Mouse (Mus musculus) testis, postnatal 10 days (tissue): ENCODE results near the gene Hspa12b.
"Not testable (repeated sequence)": the region's sequence is repeated elsewhere in the genome, so short reads cannot be mapped to it uniquely, and the experiment has no call there.

Source experiments
- DNase-seq: peaks from one replicate; pipeline ENCODE4 v3.0.0; 2021; ENCODE audit warnings: low spot score

Hspa12b gene

GRCm38 (mm10) chr2:131127161-131127730, at the start of gene Hspa12b:
Hspa12b (plus strand) TSS chr2:131127280.
- peak; percentile 78 for DNase-seq

DNA sequence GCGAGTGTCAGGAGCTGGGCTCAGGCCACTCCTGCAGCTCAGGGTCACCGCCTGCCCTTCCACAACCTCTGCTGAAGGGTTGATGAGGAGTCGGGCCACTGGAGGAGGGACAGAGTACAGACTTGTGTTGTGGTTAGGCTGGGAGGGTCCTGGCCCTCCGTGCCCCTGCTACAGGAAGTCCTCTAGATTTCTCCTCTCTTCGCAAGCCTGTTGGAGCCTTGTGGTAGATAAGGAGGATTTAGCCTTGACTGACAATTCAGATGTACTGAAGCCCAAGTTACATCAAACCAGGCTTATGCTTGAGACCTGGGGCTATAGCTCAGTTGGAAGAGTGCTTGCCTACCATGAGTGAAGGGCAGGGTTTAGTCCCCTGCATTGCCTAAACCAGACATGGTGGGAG, 46.6 kb upstream of the Hspa12b start:
- DNase-seq = no peak

GRCm38 (mm10) chr2:131084206-131084605, 42.9 kb upstream of the Hspa12b start:
- DNase-seq = no peak

DNA sequence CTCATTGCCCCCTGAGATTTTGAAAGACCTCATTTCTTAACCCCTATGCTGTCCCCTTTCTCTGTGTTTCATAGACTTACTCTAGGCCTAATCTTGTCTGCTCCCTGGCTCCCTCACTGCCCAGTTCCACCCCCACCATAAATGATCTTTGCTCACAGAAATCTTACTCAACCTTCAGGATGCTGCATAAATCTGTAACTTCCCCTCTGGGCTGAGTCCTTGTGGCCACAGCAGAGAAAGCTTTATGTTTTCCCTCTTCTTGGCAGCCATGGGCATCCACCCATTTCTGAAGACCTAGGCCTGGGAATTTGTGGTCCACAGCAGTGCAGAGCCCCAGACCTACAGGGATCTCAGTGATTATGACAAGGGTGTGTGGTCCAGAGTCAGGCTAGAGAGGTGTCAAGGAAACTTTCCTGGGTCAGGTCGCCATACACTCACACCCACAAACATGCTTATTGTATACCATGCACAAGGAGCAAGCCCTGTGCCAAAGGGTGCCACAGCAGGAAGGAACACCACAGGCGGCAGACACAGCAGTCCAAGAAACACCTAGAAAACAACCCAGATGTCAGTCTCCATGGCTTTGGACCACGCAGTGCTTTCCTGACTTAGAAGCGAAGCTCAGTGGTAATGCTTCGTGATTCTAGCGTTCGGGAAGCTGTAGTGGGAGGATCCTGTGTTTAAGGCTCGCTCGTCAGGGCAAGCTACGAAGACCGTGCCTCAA, 40.3 kb upstream of the Hspa12b start, which contains the start of gene Siglec1:
Gene Siglec1 (minus strand): TSS at position 99 of the 724 bp plus-strand sequence.
- DNase-seq = no peak

GRCm38 (mm10) chr2:131088581-131088980, 38.5 kb upstream of the Hspa12b start:
- DNase-seq = no peak

- no peak for DNase-seq
Observed at GRCm38 (mm10) chr2:131089634-131090033, 37.4 kb upstream of the Hspa12b start.

GRCm38 (mm10) chr2:131090852-131091251, 36.2 kb upstream of the Hspa12b start:
- peak; percentile 38 for DNase-seq

DNA sequence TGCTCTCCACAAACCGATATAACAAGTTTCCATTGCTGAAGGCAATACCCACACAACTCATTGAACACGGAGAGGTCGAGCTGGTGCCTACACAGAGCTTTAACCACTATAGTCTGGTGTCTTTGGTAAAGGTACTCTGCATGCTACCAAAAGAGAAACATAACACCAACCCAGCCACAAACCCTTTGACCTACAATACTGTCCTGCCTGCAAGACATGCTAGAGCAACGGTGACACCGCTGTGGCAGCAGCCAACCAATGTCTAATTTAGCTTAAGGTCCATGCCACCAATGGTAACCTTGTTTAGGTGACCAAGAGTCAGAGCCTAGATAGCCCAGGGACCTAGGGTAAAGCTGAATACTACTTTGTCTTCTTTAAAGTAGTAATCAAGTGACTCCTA, 33.5 kb upstream of the Hspa12b start:
- no peak for DNase-seq

DNA sequence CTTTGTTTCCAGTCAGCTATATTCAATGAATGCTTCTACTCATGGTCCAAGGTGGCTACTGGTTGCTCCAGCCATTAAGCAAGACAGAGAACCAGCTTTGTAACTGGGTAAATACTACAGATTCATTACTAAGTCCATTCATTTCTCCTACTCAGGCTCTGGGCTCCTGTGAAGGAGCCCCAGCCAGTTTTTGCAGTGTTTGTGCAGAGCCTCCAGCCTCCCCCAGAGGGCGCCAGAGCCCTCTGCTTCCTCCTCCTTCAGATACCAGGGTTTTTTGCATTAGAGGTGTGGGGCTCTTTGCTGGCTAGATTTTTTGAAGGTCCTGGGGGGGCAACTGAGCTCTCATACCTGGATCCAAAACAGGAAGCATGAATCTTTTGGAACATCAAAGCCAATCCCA, 32.3 kb upstream of the Hspa12b start:
- peak; percentile 81 for DNase-seq

- no peak for DNase-seq
Observed at GRCm38 (mm10) chr2:131096101-131096795, 30.8 kb upstream of the Hspa12b start.

GRCm38 (mm10) chr2:131097087-131097486, 30.0 kb upstream of the Hspa12b start:
- no peak for DNase-seq

DNA sequence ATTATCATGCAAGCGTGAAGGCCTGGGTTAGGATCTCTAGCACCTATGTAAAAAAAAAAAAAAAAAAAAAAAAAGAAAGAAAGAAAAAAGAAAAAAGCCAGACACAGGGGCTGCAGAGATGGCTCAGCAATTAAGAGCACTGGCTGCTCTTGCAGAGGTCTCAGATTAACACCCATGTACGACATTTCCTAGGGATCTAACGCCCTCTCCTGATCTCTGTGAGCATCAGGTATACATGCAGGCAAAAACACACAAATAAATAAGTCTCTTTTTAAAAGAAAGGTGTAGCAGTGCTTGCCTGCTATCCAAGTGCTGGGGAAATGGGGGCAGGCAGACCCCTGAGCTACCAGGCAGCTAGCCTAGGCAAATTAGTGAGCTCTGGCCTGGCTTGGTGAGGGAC, 25.6 kb upstream of the Hspa12b start:
- no peak for DNase-seq

DNA sequence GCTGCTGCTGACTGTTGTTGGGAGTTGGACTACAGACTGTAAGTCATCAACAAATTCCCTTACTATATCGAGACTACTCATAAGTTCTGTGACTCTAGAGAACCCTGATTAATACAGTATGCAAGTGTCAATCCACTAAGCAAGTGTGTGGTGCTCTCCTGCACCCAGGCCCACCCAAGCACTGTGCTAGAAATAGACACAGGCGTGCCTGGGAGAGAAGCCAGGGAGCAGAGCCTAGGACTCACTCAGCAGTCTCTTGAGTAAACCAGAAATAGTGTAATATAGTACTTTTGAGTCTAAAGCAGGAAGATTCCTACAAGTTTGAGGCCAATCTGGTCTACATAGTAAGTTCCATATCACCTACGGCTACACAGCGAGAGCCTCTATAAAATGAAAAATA, 23.1 kb upstream of the Hspa12b start:
- no peak for DNase-seq

DNA sequence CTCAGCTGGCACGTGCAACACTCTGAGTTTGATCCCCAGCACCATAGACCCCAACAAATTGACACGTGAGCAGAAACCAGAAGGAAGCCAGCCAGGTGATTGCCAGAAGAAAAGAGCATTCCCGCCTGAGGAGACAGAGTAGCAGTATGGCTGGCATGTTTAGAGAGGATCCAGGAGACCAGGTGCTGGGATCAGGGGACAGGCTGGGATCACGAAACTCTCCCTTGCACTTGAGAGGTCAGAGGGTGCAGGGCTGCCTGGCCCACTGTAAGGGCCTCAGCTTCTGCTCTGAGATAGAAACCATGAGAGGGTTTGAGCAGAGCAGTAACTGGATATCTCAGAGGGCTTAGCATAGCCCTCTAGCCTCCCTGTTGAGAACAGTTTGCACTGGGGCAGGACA, 22.0 kb upstream of the Hspa12b start:
- DNase-seq = not testable (repeated sequence)

DNA sequence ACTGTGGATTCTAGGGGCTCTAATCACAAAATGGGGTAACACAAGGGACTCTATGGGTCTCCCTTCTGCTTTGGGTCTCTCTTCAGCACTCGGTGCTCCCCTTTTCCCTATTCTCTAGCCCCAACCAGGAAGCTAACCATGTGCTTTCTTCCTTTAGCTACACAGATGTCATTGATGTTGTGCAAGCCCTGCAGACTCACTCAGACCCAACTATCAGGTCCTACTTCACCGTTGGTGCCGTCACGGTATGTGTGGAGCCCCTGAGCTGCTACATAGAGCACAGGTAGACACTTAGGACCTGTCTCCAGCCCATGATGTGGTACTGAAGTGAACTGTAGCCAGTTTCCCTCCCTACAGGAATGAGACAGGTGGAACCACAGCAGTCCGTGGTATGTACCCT, 21.1 kb upstream of the Hspa12b start:
- DNase-seq = no peak

GRCm38 (mm10) chr2:131118968-131119574, 8.0 kb upstream of the Hspa12b start:
- no peak for DNase-seq

- no peak for DNase-seq
Observed at GRCm38 (mm10) chr2:131124166-131124565, 2.9 kb upstream of the Hspa12b start.

- no peak for DNase-seq
Observed at GRCm38 (mm10) chr2:131125157-131125963, 1.7 kb upstream of the Hspa12b start.

DNA sequence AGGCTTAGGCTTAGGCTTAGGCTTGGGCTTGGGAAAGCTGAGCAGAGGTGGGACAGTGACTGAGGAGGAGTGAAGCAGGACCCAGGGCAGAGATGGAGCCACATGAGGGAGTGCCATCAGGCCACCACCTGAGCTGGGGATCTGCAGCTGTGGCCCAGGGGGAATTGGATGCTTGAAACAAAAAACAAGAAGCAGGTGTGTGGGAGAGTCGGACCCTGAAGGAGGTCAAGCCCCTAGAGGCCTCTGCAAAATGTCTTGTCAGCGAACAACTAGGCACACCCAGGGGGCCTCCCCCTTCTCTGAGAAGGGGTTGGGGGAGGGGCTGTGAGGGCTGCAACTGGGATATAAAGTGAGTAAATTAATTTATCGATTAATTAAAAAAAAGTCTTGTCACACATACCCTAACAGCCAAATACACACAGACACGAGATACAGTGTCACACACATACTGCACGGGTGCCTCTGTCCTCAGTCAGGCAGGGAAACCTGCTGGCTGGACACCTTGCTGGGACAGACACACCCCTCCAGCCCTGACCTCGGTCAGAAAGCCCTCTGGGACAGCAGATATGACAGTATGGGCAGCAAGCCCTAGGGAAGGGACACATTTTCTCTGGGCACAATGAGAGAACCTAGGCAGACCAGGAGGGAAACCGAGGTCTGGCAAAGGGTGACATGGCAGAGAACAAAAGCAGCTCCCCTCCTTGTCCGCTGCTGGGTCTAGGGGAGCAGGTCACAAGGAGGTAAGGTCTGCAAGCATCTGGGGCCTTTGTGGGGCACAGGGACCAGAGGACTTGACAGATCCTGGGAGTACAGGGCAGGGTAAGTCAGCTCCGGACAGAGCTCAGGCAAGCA, 890 bp upstream of the Hspa12b start:
- DNase-seq = no peak

DNA sequence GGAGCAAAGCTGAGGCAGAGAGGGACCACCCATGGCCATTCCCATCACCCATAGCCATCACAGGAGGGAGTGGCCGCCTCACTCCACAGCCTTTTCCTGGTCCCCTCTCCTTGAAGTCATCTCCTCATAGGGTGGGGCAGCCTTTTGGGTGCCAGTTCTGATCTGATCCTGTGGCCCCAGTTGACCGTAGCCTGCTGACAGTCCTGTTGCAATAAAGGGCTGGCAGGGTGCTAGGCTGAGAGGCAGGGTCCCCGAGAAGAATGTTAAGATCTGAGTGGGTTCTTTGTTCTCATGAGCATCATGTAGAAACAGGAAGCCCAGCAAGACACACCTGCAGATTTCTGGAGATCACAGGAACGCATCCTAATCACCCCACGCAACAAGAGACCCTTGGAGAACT, 1.1 kb downstream of the Hspa12b start:
- no peak for DNase-seq

GRCm38 (mm10) chr2:131128636-131129157, 1.6 kb downstream of the Hspa12b start:
- DNase-seq = no peak
